Mouse (Mus musculus) layer of hippocampus, adult 8-10 months (tissue): ENCODE results near the gene Mbtd1. TPM values are rescaled to one million over a fixed set of nuclear protein-coding genes. Genes with fewer than 3 reads are reported as not detected.

Source experiments
- DNase-seq, 2 experiments: peaks; one replicate each; pipeline ENCODE4 v3.0.0; 2022; ENCODE audit warnings: low spot score in 2 of 2
- total RNA-seq, 4 experiments: library from RNA; stranded (reverse); gene quantifications; 2 replicates each; pipeline ENCODE4 v1.2.4; 2022

Mbtd1 gene
- total RNA-seq, 4 experiments from 2014 or later: 28.4 to 40.9 (median 33.5) TPM

DNA sequence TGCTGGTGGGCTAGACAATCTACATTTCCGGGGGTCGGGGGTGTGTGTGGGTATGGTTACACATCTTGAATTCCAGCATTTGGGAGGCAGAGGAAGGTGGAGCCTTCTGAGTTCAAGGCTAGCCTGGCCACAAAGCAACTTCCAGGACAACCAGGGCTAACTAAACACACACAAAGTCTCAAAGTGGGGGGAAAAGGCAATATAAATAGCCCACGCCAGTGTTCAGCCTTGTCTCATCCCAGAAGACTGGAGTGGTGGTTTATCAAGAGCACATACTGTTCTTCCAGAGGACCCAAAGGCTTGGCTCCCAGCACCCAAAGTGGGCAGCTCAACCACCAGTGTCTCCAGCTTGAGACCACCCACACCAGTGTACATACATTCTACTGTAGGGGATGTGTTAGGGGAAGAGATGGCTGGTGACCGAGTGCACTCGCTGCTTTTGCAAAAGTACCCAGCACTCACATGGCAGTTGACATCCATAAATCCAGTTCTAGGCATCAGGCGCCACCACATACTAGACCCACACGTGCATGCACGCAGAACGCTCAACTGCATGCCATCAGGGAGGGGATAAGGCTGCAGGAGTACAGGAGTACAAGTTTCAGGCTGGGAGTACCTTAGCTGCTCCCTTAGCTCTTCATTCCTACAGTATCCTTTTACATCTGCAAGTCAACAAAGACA is 63.4 kb downstream of the Mbtd1 start:
- no peak for DNase-seq

DNA sequence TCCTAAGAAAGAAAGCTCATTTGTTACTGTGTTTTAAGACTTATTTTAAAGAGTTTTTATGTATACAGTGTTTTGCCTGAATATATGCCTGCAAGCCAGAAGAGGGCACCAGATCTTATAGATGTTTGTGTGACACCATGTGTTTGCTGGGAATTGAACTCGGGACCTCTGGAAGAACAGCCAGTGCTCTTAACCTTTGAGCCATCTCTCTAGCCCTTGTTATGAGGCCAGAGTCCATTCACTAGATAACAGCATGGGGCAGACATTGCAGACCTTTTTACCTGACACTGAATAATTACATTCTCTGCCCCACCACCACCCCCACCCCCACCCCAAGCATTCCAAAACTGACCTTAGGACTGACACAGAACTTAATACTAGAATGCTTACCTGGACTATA is 64.4 kb downstream of the Mbtd1 start:
- DNase-seq: no peak

DNA sequence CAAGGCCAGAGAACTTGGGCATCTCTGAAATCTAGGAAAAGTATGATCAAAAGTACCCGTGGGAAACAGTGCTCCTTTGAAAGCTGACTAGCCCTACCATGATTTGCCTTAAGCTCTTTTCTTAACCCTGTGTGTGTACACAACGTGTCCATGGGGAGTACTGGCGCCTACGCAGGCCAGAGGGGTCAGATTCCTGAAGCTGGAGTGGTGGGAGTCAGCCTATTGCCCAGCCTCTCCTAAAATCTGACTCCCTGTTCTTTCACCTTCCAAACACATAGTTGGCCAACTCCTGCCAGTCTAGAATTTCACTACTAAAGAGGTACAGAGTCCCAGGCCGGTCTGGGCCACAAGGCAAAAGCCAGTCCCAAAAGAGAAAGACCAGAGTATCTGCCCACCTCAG is 66.7 kb downstream of the Mbtd1 start:
- DNase-seq: no peak

DNA sequence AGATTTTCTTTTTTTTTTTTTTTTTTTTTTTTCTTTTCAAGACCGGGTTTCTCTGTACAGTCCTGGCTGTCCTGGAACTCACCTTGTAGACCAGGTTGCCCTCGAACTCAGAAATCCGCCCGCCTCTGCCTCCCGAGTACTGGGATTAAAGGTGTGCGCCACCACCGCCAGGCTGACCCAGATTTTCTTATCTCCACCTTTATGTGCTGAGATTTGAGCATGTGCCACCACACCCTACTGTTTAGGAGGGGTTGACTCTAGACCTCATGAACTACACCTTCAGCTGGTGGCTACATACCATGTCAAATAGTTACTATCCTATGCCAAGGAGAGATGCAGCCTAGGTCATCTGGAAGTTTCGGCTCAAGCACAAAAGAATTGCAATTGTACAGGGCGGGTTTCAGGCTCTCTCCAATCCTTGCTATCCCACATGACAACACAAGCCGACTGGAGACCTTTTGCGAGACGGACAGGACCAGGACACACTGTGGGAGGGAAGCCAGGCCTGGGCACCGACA is 69.1 kb downstream of the Mbtd1 start:
- peak in 1 of 2 experiments; percentile 24 for DNase-seq

DNA sequence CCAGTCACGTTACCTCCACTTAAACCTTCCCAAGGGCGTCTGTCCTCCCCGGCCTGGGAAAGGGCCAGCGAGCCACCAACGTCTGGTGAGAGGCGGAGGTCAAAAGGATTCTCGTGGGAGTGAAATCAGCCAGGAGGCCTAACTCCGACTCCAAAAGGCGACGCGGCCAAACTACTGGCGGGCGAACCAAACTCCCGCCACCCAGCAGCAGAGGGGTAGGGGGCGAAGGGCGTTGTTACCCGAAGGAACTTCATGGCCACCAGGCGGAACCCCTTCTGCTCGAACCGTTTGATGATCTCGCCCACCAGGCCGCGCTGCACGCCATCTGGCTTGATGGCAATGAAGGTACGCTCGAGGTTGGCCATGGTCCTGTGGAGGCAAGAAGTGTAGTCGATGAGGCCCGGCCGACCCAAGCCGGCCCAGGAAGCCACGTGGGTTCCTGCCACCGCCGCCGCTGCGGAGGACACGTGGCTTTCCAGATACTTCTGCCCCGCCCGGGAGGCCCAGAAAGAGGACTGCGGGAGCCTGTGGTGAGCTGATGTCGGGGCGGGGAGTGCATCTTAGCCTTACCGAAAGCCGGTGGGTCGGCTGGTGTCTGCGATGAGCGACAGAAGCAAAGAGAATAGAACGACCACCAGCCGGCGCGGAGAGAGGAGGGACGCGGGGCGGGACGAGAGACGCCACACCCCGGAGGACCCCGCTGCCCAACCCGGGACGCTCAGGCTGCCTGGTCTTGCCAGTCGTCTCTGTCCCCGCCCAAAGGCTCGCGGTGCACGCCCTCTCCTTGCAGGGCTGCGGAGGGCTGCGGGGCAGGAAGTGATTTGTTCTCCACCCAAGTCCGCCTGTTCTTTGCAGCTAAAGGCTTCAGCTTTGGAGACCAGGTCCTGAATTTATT is 69.9 kb downstream of the Mbtd1 start:
- peak; percentile 80 to 85 for DNase-seq

DNA sequence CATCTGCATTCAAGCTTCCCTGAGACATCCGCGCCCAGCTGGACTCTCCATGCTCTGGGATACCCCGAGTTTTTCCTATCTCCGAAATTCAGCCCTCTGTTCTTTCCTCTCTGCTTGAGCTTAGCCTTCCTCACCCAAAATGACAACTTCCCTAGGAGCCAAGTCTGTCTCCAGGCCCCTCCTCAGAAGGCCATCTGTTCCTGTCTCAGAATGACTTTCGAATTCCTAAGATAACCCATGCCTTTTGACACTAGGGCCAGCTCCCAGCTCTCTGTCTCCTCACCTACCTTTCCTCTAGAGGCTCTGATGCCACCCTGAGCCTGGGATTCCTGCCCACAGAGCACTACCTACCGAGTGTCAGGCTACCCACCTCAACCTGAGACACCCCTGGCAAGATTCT is 70.5 kb downstream of the Mbtd1 start, which contains the start of gene Nme2:
Nme2 (minus strand) TSS at position 101 of the 400 bp plus-strand sequence.
- no peak for DNase-seq

DNA sequence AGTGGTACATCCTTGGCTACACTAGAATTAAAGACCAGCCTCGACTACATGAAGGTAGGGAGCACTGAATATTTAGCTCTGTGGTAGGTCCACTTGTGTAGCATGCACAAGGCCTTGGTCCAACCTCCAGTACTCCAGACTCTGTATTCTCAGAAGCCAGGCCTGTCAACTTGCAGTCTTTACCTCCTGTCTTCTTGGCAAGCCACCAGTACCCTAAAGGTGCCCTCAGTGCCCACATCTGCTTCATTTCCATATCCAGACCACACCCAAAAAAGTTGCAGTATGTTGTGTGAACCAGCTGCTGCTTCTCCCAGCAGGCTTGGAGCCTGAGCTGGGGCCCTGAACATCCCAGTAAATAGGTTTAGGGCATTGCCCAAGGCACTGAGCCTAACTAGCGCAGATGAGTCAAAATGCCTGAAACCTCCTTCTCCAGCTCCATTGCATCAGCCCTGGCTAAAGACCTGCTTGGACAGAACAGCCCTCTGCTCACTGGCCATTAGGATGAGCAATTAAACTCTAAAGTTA is 71.4 kb downstream of the Mbtd1 start:
- DNase-seq: no peak

DNA sequence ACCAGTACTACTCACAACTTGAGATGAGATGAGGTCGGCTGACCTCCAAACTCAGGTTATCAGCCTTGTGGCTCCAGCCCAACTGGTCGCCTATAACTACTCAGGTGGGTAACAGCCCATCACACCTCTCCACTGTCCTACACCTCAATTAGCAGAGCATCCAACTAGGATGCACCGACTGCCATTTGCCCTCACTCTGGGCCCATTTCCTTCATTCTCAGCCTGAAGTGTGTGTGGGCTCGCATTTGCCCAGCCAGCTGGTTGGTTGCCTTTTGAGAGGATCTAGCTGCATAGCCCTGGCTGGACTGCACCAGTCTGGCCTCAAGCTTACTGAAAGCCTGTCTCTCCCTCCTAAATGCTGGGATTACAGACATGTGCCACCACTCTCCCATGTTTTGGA is 72.1 kb downstream of the Mbtd1 start:
- DNase-seq: no peak

DNA sequence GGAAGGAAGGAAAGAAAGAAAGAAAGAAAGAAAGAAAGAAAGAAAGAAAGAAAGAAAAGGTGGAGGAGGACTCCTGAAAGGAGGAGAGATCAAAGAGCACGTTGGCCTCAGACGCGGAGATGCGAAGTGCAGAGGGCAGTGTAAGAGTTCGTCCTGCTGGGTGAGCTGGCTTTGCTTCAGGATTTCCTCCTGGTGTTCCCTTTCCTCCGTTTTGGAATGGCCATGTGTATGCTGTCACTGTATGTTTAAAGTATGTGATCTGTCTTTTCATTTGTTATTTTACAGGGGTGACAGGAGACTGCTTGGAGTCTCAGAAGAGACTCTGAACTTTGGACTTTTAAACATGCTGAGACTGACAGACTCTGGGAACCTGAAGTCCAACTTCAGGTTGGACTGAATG is 75.8 kb downstream of the Mbtd1 start:
- no peak for DNase-seq

DNA sequence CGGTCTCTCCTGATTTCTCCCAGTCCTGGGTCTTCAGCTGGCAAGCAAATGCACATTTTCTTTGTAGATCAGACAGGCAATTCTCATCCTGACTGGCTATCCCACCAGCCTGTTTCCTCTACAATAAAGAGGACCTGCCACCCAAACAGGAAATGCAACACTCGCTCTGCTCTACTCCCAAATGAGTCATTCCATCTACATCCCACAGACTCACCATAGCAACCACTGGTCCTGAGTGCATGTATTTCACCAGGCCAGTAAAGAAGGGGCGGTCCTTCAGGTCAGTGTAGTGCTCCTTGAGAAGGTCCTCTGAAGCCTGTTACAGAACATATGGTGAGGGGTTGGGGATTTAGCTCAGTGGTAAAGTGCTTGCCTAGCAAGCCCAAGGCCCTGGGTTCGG is 77.4 kb downstream of the Mbtd1 start:
- DNase-seq: no peak

DNA sequence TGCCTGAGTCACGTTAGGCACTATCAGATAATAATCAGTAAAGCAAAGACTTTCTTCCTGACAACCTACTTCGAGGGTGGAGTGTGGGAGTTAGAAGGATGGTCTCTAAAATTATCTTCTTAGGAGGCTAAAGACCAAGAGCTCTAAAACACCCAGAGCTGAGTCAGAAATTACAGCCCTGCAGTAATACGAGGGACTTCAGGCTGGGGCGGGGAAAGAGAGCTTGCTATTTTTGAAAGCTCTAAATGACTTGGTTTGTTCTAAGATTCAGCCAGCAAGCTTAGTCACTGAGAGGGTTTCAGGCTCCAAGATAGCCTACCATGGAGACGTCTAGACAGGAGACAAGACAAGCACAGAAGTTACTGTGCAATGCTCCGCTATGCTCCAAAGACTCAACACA is 79.7 kb downstream of the Mbtd1 start:
- no peak for DNase-seq

DNA sequence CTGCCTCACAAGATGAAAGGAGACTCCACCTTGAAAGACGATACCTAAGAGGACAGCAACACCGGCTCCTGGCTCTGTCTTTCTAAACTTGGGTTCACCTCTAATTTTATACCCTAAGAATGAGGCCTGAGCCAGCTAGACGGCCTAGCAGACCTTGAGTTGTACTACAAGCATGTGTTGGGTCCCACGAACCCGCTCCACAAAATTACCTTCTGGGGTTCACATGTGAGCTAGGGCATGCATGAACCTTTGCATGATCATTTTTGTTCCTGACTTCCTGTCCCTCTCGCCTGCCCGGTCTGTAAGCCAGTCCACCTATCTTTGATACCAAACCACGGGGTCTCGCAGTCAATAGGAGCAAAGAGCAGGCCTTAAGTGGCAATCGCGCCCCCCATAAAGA is 81.7 kb downstream of the Mbtd1 start:
- no peak for DNase-seq

DNA sequence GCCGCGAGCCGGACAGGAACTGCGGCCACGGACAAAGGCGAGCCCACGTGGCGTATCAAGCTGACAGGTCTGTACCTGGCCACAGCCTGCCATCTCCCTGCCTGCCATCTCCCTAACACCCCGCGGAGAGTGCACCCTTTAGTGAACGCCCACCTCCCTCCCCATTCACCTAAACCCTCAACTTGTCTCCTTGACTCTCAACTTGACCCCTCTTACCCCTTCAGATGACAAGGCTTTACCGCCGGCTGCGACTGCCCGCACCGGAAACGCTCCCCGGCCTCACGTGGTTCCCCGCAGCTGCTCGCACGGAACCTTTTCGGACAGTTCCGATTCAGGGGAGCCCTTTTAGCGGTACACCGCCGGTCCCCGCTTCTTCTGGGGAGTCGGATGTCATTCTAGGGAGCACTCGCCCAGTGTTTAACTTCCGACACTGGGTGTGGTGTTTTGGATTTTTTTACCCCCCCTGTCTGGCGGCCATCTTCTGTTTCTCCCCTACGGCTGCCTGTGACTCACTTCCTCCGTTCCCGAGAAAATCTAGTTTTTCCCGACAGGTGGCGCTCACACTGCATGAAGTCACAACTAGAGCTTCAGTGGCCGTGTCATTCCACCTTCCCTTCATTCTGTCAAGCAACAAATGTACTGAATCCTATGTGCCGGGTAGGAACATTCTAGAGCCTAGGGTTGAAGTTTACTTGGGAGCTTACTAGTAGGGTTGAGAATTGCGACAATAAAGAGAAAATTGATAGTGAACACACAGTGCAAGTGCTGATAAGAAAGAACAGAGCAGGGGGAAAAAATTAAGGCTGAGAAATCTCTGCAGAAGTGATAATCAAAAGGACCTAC is 82.6 kb downstream of the Mbtd1 start, which contains the start of the genes Gm20390 and Nme1:
Gm20390 (minus strand) TSS at position 289 of the 843 bp plus-strand sequence.
Nme1 (minus strand) TSS at position 517 of the 843 bp plus-strand sequence.
- peak; percentile 96 to 99 for DNase-seq

DNA sequence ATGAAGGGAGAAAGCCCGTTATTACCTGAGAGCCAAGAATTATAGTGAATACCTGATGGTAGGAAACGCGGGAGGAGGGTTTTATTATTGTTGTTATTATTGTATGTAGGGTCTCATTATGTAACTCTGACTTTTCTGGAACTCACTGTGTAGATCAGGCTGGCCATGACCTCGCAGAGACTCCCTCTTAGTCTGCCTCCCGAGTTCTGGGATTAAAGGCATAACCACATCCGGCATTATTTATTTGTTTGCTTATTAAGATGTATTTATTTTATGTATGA is 83.1 kb downstream of the Mbtd1 start:
- DNase-seq: no peak

DNA sequence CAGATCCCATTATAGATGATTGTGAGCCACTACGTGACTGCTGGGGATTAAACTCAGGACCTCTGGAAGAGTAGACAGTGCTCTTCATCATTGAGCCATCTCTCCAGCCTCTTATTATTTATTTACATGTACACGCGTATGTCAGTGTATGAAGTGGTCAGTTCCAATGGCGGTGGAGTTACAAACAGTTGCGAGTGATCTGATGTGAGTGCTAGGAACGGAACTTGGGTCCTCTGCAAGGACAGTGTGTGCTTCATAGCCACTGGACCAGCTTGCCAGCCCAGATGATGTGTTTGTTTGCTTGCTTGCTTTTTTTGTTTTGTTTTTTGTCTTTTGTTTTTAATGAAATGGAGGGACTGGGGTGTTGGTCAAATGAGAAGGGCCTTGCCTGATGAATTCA is 83.5 kb downstream of the Mbtd1 start:
- no peak for DNase-seq

DNA sequence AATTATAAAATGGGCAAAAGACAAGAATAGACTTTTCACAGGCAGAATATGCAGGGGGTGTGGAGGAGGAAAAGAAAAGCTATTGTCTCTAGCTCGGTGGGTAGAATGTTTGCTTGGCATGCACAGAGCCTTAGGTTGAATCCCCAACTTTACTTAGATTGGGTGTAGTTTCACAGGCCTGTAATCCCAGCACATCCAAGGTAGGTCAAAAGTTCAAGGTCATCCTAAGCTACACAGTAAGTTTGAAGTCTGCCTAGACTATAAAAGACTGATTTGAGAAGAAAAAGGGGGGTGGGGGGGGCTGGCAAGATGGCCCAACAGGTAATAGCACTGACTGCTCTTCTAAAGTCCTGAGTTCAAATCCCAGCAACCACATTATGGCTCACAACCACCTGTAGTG is 84.1 kb downstream of the Mbtd1 start:
- no peak for DNase-seq

DNA sequence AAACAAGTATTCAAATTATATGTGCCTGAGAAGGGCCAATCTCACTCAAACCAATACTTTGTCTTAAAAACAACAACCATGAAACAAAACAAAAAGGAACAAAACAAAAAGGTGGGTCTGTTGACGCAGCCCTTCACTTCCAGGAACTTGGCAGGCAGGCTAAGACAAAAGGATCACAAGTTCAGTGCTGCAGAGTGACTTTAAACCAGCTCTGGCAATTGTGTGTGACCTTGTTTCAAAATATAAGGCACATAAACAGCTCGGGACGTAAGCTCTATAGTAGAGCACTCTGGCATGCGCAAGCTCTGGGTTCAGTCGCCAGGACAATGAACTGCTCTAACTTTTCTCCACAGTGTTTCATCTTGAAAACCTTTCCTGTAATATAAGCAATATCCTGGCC is 87.3 kb downstream of the Mbtd1 start:
- no peak for DNase-seq

DNA sequence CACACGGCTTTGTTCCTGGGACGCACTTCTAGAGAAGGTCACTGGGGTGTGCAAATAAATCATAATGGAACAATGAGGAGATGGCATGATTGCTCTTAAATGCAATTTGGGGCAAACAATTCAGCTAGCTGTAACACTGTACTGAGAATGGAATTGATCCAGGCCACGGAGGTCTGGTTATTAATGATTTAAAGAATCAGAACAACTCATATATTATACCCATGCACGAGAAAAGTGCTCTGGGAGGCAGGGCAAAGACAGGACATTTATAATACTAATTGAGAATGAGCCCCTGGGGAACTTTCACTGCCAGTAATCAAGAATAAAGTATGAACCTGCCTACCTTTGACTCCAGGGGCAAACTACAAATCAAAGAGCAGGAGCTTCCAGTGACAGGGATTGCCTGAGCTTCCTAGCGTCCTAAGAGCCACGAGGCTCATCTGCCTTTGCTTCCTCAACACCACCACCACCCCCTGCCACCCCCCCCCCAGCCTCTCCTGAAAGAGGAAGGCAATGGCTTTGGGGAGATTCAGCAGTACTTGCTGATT is 93.9 kb downstream of the Mbtd1 start:
- no peak for DNase-seq

DNA sequence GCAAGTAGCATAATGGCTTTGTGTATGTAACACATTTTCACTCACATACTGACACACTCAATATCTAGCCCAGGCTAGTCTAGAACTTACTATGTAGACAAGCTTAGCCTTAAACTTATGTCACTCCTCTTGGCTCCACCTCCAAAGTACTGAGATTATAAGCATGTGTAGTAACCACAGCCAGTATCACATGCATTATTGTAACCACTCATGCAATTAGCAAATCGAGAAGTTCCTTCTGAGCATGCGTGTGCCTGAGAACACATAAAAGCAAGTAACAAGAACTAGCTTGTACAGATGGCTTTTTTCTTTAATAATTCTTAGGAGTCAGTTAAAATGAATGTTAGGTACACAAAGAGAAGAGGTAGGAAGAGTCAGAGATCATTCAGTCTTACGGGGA is 99.0 kb downstream of the Mbtd1 start:
- no peak for DNase-seq

DNA sequence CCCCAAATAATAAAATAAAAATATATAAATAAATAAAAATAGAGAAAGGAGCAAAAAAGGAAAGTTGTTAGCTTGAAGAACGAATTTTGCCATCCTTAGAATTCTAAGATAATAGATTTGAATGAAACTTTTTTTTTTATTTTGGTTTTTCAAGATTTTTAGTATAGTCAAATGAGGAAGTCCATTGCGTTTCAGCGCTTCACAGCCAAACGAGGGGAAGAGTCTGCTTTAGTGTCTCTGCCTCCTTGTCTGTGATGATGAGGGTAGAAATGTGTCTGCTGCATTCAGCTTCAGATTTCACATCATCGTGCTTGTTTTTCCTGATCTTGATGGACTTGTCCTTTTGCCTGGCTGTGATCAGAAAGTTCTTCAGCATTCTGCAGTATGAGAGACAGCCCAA is 99.6 kb downstream of the Mbtd1 start:
- DNase-seq: no peak

DNA sequence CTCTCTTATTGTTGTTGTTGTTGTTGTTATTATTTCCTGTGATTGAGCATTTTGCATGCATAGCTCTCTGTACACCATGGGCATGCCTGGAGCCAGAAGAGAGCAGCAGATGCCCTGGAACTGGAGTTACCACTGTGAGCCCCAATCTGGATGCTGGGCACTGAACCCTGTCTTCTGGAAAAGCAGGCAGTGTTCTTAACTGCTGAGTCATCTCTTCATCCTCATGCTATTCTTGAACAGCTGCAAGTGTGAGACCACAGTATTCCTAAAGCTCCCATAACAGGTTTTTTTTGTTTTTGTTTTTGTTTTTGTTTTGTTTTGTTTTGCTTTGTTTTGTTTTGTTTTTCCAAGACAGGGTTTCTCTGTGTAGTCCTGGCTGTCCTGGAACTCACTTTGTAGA is 100.6 kb downstream of the Mbtd1 start:
- DNase-seq: no peak
